Mouse (Mus musculus) ES-E14 (cell line): ENCODE measurements around the gene Dennd1a. TPM values are rescaled to one million over a fixed set of nuclear protein-coding genes. Genes with fewer than 3 reads are reported as not detected.

Source experiments
- DNase-seq: peaks from one replicate; pipeline ENCODE4 v3.0.0-alpha.2; 2013; ENCODE audit warnings: low read depth, low spot score
- H3K27ac ChIP-seq: 2 replicates; pipeline ENCODE4 v1.5.1; 2012; ENCODE audit warnings: low read depth, mild to moderate bottlenecking, low read length, moderate library complexity, mixed read lengths; ENCODE audit not compliant: poor library complexity, insufficient read depth, severe bottlenecking
- H3K36me3 ChIP-seq: 2 replicates; pipeline ENCODE4 v1.6.1; 2012; ENCODE audit warnings: mild to moderate bottlenecking, low read length, moderate library complexity, mixed read lengths; ENCODE audit not compliant: control insufficient read depth, poor library complexity, insufficient read depth, severe bottlenecking
- H3K4me1 ChIP-seq, 2 experiments: fragments of 150-350 bp in 1 of 2; sonication (generic) in 1 of 2; 2 replicates each; pipeline ENCODE4 v1.6.1; 2012; ENCODE audit warnings: low read length in 2 of 2, mild to moderate bottlenecking in 1 of 2, mixed read lengths in 1 of 2; ENCODE audit not compliant: control insufficient read depth in 2 of 2, insufficient read depth in 2 of 2, poor library complexity in 1 of 2
- H3K4me3 ChIP-seq, 2 experiments: fragments of 150-350 bp in 1 of 2; sonication (generic) in 1 of 2; 2 replicates each; pipeline ENCODE4 v1.5.1; 2012; ENCODE audit warnings: low read length in 2 of 2, low read depth in 1 of 2, mild to moderate bottlenecking in 1 of 2, mixed read lengths in 1 of 2; ENCODE audit not compliant: insufficient read depth in 1 of 2, poor library complexity in 1 of 2, severe bottlenecking in 1 of 2
- H3K9ac ChIP-seq: 2 replicates; pipeline ENCODE4 v1.6.1; 2012; ENCODE audit warnings: low read depth, mild to moderate bottlenecking, low read length, mixed read lengths; ENCODE audit not compliant: poor library complexity, insufficient read depth, severe bottlenecking
- H3K9me3 ChIP-seq: fragments of 150-350 bp; sonication (generic); 2 replicates; pipeline ENCODE4 v1.6.1; 2012; ENCODE audit warnings: low read depth, mild to moderate bottlenecking, low read length; ENCODE audit not compliant: control insufficient read depth, insufficient read depth
- CHD2 ChIP-seq: IDR thresholded peaks from 2 replicates; pipeline ENCODE4 v1.6.1; 2014; ENCODE audit warnings: mild to moderate bottlenecking, low read depth, low read length, inconsistent platforms
- HCFC1 ChIP-seq: IDR thresholded peaks from 2 replicates; pipeline ENCODE4 v1.6.1; 2012; ENCODE audit warnings: low read length, inconsistent platforms, borderline replicate concordance; ENCODE audit not compliant: insufficient read depth
- MAFK ChIP-seq: IDR thresholded peaks from 2 replicates; pipeline ENCODE4 v1.6.1; 2014; ENCODE audit warnings: mild to moderate bottlenecking, low read depth, low read length, inconsistent platforms; ENCODE audit not compliant: insufficient read depth
- ZC3H11A ChIP-seq: IDR thresholded peaks from 2 replicates; pipeline ENCODE4 v1.6.1; 2012; ENCODE audit warnings: low read depth, mild to moderate bottlenecking, inconsistent platforms, low read length, borderline replicate concordance
- ZNF384 ChIP-seq: IDR thresholded peaks from 2 replicates; pipeline ENCODE4 v1.6.1; 2012; ENCODE audit warnings: low read depth, low read length, inconsistent platforms
- in situ Hi-C, 2 experiments: fragments of 600-800 bp; cut with MboI; formaldehyde crosslinking; loops; one replicate each; pipeline ENCODE4 v1.15.1; 2025; ENCODE audit warnings: low sequenced_read_pairs in 2 of 2, inconsistent platforms in 1 of 2; ENCODE audit not compliant: unreplicated experiment in 2 of 2
- total RNA-seq: library from RNA; depleted of rRNA; stranded (reverse); fragments of 300-350 nt; gene quantifications from 2 replicates; pipeline ENCODE4 v1.2.3, GENCODE M21; 2012

The Dennd1a gene
- total RNA-seq, 1 experiment = 6.5 TPM

DNA sequence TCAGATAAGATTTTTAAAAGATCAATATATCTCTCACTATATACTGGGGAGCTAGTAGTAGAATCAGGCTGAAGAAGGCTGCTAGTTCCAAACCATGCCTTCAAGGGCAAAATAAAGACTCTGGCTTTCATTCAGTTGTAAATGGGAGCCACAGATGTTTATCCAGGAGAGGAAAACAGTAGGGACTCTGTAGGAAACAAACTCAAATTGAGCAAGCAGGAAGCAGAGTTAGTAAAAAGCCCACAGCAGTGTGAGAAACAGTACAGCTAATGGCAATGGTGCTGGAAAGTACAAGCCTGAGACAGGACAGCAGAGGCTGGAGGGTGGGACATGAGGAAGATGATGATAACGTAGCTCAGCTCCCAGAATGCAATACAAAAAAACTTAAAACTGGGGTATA lies 103.3 kb downstream of the Dennd1a start:
- Histone ChIP-seq H3K9ac (no peak overlapping the region), H3K9me3 (no peaks in the 10 kb centered on the region), H3K4me3 (no peak overlapping the region), H3K27ac (peak overlapping the region; percentile 45; the same call in 1 of the 2 replicates), H3K4me1 (peaks cover 2 to 14% of the 10 kb centered on the region in 2 experiments; a peak in 2 of 4 replicates), H3K36me3 (no peaks in the 10 kb centered on the region)
- DNase-seq = no peak
- in situ Hi-C loops = no loop called here
- TF ChIP-seq CHD2 = no peak
- no peak for TF ChIP-seq ZNF384
- no peak for TF ChIP-seq ZC3H11A
- TF ChIP-seq HCFC1 = no peak
- TF ChIP-seq MAFK = no peak

DNA sequence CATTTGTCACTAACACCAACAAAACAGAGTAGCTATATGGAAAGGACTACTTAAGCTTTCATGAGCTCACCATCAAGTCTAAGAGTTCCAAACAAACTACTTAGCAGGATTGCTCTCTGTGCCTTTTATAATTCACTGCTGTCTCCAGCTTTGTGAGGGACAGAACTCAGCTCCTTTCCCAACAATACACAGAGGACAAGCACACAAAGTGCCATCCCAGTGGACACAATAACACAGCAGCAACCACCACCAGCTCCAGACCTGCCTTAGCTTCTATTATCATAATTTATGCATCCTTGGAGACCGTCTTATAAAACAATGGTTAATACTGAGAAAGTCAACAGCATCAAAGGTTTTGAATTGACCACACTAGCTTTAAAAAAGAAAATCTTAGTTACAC lies 104.9 kb downstream of the Dennd1a start:
- in situ Hi-C loops = no loop called here
- Histone ChIP-seq H3K27ac (no peak overlapping the region), H3K9ac (no peak overlapping the region), H3K36me3 (no peaks in the 10 kb centered on the region), H3K4me3 (no peak overlapping the region), H3K4me1 (peaks cover 2 to 14% of the 10 kb centered on the region in 2 experiments; a peak in 2 of 4 replicates), H3K9me3 (no peaks in the 10 kb centered on the region)
- no peak for DNase-seq
- TF ChIP-seq ZNF384 (no peak), CHD2 (no peak), HCFC1 (no peak), MAFK (no peak), ZC3H11A (no peak)

DNA sequence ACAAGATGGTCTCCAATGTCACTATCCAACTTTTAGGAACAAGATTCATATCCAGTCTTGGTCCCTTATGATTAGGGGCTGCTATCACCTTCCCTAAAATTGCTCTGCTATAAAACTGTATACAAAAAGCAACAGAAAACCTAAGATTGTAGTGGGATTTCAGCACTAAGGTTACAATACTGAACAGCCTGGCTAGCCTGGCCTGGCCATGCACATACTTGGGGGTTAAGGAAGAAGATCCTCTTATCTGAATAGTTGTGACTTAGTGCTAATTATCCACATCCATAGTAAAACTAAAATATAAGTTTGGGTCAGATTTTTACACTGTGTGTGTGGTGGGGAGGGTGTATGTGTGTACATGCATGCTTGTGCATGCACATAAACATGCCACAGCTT lies 109.6 kb downstream of the Dennd1a start:
- TF ChIP-seq ZC3H11A (no peak), MAFK (no peak), ZNF384 (no peak), CHD2 (no peak), HCFC1 (no peak)
- no peak overlapping the region for H3K27ac ChIP-seq
- H3K4me3 ChIP-seq = no peak overlapping the region
- in situ Hi-C loops = no loop called here
- H3K9me3 ChIP-seq = no peaks in the 10 kb centered on the region
- no peaks in the 10 kb centered on the region for H3K36me3 ChIP-seq
- no peak for DNase-seq
- peaks cover 0 to 4% of the 10 kb centered on the region in 2 experiments; a peak in 2 of 4 replicates for H3K4me1 ChIP-seq
- no peak overlapping the region for H3K9ac ChIP-seq

DNA sequence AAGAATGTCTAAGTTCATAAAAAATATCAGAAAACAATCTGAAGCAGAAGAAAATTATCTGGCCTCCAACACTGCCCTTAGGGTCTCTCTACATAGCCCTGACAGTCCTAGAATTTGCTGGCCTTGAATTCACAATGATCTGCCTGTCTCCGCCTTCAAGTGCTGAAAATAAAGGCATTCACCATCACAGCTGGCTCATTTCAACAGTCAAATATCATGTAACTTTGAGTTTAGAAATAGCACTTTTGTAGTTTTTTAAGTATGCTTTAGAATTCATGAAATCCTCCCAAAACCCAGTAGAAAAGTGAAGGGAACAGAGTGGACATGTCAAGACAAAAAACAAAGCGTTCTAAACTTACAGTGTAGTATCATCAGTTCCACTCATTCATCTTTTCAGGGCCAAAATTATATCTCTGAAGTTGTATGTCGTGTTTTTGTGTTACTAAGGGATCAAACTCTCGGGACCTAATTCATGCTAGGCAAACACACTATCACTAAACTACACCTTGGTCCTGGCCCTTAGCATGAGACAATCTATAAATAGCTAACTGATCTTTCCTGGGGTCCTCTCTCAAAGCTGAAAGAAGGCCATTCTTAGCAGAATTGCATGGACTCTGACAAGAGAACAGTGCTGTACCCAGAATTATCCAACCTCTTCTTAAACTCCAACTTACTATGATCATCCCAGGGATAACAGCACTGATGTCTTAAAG lies 110.2 kb downstream of the Dennd1a start:
- Histone ChIP-seq H3K36me3 (no peaks in the 10 kb centered on the region), H3K9ac (no peak overlapping the region), H3K27ac (no peak overlapping the region), H3K9me3 (no peaks in the 10 kb centered on the region), H3K4me1 (peaks cover 0 to 2% of the 10 kb centered on the region in 2 experiments; a peak in 1 of 4 replicates), H3K4me3 (no peak overlapping the region)
- DNase-seq = no peak
- TF ChIP-seq ZC3H11A (no peak), HCFC1 (no peak), MAFK (no peak), CHD2 (no peak), ZNF384 (no peak)
- in situ Hi-C loops = no loop called here
